Mouse (Mus musculus) erythroblast, embryonic 14.5 days (primary cell): ENCODE measurements around the gene Akt1s1.

Experiments
- GATA1 ChIP-seq: IDR thresholded peaks from 2 replicates; pipeline ENCODE4 v1.6.1; 2012; ENCODE audit warnings: low read length, inconsistent platforms, mixed read lengths
- TAL1 ChIP-seq: IDR thresholded peaks from 3 replicates; pipeline ENCODE4 v1.6.1; 2012; ENCODE audit warnings: low read length, inconsistent platforms, mixed read lengths

DNA sequence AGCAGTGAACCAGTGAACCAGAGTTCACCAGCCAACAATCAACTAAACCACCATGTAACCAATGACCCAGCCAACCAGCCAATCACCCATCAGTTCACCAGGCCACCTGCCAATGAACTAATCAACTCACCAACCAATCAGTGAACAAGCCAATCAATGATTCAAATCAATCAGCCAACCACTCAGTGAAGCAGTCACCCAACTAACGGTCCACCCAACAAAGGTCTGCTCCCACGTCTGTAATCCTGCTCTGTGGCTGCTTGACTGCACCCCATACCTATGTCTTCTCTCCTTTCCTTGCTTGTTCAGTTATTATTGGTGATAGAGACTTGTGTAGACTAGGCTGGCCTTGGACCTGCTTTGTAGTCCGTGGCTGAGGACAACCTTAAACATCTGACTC, 34.8 kb upstream of the Akt1s1 start:
- TF ChIP-seq TAL1 (no peak), GATA1 (no peak)
